Mouse (Mus musculus) testis, adult 2 months (tissue): ENCODE measurements around the gene AC109138.7. TPM values are rescaled to one million over a fixed set of nuclear protein-coding genes. Genes with fewer than 3 reads are reported as not detected.

Experiments
- H3K27ac ChIP-seq: fragments of 200-500 bp; 2 replicates; pipeline ENCODE4 v1.5.1; 2012; ENCODE audit warnings: low read depth, low read length; ENCODE audit not compliant: control insufficient read depth, insufficient read depth
- H3K27me3 ChIP-seq: fragments of 200-500 bp; 2 replicates; pipeline ENCODE4 v1.6.1; 2012; ENCODE audit warnings: mild to moderate bottlenecking, low read length, moderate library complexity; ENCODE audit not compliant: control insufficient read depth, insufficient read depth
- H3K36me3 ChIP-seq: fragments of 200-500 bp; 2 replicates; pipeline ENCODE4 v1.6.1; 2012; ENCODE audit warnings: mild to moderate bottlenecking, low read length; ENCODE audit not compliant: control insufficient read depth, insufficient read depth
- H3K4me1 ChIP-seq: fragments of 200-500 bp; 2 replicates; pipeline ENCODE4 v1.6.1; 2012; ENCODE audit warnings: low read length; ENCODE audit not compliant: control insufficient read depth, insufficient read depth
- H3K4me3 ChIP-seq: fragments of 200-500 bp; 2 replicates; pipeline ENCODE4 v1.5.1; 2012; ENCODE audit warnings: low read depth, mild to moderate bottlenecking, low read length, moderate library complexity, mixed read lengths; ENCODE audit not compliant: control insufficient read depth
- CTCF ChIP-seq: fragments of 200-500 bp; IDR thresholded peaks from 2 replicates; pipeline ENCODE4 v1.5.1; 2012; ENCODE audit warnings: low read depth, mild to moderate bottlenecking, inconsistent platforms, low read length, moderate library complexity; ENCODE audit not compliant: control insufficient read depth, insufficient read depth, insufficient replicate concordance
- POLR2A ChIP-seq: fragments of 200-500 bp; IDR thresholded peaks from 2 replicates; pipeline ENCODE4 v1.6.1; 2012; ENCODE audit warnings: low read depth, mild to moderate bottlenecking, inconsistent platforms, low read length, moderate library complexity; ENCODE audit not compliant: control insufficient read depth
- polyA plus RNA-seq: library from polyadenylated mRNA; depleted of rRNA; stranded (reverse); fragments of >200 nt; gene quantifications from 2 replicates; pipeline ENCODE4 v1.2.3, GENCODE M21; 2012

The AC109138.7 gene
- polyA plus RNA-seq, 1 experiment, result 3.0 TPM

DNA sequence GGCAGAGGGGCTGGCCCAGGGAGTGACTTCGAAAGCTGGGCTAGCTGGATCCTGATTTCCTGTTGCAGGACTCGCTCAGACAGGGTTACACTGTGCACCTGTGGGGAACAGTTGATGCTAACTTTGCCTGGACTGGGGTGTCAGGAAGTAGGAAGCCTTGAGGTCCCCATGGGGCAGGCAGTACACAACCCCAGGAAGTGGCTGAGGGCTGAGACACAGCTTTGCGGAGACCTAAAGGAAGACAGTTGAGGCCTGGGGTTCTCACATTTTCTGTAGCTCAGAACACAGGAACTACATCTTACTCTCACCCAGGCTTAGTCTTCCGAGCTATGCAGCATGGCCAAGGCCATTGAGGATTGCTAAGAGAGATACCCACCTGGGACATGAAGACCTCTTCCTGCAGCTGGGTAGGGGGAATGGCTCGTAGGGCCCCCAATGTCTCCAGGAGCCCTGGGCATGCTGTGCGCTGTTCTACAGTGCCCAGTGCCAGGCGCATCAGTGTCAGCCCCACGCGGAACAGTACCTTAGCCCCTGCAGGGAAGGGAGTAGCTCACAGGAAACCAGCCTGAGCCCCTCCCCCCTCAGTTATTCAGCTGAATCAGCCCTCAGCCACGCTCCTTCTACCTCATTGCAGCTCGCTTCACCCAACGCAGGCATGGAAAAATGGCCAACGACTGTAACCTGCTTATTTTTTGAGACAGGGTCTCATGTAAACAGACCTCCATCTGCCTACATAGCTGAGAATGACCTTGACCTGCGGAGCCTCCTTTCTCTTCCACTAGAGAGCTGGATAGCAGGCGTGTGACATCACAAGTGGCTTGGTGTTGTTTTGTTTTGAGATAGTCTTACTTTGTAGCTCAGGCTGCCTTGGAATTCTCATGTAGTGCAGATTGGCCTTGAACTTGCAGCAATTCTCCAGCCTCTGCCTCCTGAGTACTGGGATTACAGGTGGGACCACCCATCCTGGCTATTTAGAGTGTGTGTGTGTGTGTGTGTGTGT is 28.9 kb upstream of the AC109138.7 start:
- Histone ChIP-seq H3K36me3 (no peaks in the 10 kb centered on the region), H3K27ac (0 out of 2 replicates have a peak overlapping the region, but pooled peaks have one; percentile 7), H3K4me3 (no peak overlapping the region), H3K4me1 (0 out of 2 replicates have a peak, but pooled peaks cover 2% of the 10 kb centered on the region), H3K27me3 (no peaks in the 10 kb centered on the region)
- TF ChIP-seq CTCF (no peak), POLR2A (no peak)

DNA sequence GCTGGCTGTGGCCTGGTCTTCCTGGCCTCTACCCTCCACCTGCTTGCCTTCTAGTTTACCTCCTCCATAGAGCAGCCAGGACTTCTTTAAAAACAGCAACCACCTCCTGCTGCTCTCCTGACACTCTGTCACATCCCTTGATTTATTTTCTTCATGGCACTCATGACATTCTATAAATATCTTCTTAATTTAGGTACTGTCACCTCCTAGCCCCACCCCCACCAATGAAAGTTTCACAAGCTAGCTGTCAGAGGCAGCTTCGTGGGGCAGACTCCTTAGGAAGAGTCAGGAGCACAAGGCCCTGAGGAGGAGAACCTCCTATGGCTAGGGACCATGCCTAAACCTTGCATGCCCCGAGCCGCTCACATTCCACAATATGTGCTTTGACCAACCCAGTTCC is 26.9 kb upstream of the AC109138.7 start:
- H3K27me3 ChIP-seq, result no peaks in the 10 kb centered on the region
- H3K4me1 ChIP-seq, result peaks cover 7% of the 10 kb centered on the region
- no peak overlapping the region for H3K27ac ChIP-seq
- no peak overlapping the region for H3K4me3 ChIP-seq
- TF ChIP-seq CTCF, result no peak
- TF ChIP-seq POLR2A, result no peak
- no peaks in the 10 kb centered on the region for H3K36me3 ChIP-seq

DNA sequence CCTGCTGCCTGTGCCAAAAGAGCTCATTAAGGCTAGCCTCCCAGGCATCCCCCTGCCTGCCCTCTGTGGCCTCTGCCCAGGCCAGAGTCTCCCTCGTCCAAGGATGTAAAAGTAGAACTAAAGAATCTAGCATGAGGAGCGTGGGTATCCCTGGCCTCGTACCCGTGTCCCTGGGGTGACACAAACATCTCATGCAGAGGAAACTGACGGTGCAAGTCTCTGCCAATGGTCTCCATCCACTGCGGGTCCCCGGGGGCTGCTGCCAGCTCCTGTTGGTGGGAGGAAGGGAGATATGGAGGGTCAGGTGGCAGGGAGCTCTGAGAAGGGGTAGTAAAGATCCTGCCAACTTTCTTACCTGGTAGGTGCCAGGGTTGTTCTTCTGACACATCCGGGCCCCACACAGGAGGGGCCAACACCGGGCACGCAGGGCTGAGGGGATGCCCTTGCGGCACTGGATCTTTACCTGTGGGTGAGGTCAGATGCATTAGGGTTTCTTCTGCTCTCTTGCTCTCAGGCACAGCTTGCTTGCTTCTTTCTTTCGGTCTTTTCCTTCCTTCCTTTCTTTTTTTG is 25.0 kb upstream of the AC109138.7 start:
- Histone ChIP-seq H3K27me3 (no peaks in the 10 kb centered on the region), H3K4me3 (no peak overlapping the region), H3K4me1 (peaks cover 13% of the 10 kb centered on the region), H3K27ac (no peak overlapping the region), H3K36me3 (no peaks in the 10 kb centered on the region)
- no peak for TF ChIP-seq POLR2A
- TF ChIP-seq CTCF, result no peak

DNA sequence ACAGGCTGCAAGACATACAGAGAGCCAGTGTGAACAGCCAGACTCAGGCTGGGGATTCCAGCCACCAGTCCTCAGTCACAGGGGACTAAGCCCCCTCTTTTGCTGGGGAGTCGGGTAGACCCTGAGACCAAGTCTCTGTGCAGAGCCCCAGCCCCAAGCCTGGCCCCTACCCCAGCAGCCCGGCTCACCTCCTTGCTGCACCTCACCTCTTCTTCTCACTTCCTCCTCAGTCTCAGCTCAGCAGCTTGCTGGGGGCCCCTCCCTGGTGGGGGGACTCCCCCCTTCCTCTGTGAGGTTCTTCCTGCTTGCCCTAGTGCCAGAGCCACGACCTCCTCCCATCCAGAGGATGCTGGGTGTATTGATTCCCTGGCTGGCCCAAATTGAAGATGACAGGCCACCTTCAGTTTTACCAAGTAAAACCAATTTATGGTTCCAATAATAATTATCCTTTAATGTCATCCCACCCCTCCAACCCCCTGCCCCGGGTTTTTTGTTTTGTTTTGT is 23.3 kb upstream of the AC109138.7 start, which contains the start of gene Tbc1d10c:
Gene Tbc1d10c (minus strand): TSS at position 454 of the 504 bp plus-strand sequence.
- Histone ChIP-seq H3K4me3 (peak within 1 kb of the TSS; percentile 91), H3K27me3 (no peaks in the 10 kb centered on the region), H3K4me1 (peaks cover 11% of the 10 kb centered on the region), H3K27ac (peak within 1 kb of the TSS; percentile 75), H3K36me3 (no peaks in the 10 kb centered on the region)
- no peak for TF ChIP-seq POLR2A
- no peak for TF ChIP-seq CTCF

DNA sequence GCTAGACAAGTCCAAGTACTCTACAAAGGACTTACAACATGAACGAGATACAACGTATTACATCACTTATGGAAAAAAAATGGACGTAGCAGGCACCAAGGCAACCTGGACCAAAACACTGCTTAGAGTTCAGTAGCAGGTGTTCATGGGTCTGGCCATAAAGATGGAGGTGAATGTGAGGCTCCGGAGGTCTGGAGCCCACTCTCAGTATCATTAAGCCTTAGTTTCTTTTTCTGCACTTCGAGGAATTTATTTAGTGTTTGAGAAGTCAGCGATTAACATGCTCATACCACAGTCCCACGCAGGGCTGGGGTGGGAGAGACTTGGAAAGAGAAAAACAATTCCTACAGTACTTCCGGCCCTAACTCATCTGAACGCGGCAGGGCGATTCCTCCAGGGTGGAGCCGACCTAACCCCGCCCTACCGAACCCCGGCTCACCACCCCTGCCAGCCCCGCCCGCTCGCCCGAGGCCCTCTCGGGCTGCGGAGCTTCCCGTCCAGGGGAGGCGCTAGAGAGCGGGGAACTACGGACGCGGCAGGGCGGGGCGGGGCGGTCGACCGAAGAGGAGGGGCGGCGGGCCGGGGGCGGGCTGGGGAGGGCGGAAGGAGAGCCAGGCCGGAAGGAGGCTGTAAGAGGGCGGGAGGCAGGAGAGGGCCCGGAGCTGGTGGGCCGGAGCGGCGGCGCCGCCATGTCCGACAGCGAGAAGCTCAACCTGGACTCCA is 22.5 kb upstream of the AC109138.7 start, which contains the start of gene Ppp1ca:
Gene Ppp1ca (plus strand): TSS at position 538 of the 723 bp plus-strand sequence.
- peak; percentile 62 for TF ChIP-seq CTCF
- peak; percentile 76 for TF ChIP-seq POLR2A
- Histone ChIP-seq H3K27me3 (no peaks in the 10 kb centered on the region), H3K27ac (peak within 1 kb of the TSS; percentile 75), H3K4me3 (peak within 1 kb of the TSS; percentile 91), H3K4me1 (peaks cover 11% of the 10 kb centered on the region), H3K36me3 (no peaks in the 10 kb centered on the region)

DNA sequence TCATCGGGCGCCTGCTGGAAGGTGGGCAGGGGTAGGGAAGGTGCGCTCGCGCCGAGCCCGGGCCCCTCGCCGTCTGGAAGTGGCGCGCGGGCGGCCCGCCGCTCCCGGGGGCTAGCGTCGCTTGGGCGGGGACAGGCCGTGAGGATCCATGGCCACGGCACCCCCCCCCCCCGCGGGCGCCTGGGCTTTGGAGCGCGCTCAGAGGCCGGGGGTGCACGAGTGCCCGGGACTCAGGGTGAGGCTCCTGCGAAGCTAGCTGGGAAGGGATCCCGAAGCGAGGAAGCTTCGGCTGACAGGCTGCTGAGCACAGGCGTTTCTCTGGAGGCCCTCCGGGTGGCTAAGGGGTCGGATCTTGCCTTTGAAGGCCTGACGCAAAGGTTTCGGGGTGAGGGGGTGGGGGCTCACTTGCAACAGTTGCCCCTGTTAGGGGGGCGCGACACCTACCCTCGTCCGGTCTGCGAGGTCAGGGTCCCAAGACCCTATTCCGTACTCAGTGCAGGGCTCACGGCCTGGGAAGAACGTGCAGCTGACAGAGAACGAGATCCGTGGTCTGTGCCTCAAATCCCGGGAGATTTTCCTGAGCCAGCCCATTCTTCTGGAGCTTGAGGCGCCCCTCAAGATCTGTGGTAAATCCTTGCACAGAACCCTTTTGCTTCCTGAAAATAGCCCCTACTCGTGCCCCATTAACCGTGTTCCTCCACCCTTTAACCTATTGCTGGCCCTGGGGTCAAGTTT is 21.7 kb upstream of the AC109138.7 start:
- H3K4me3 ChIP-seq, result peak overlapping the region; percentile 91
- H3K27me3 ChIP-seq, result no peaks in the 10 kb centered on the region
- H3K4me1 ChIP-seq, result peaks cover 11% of the 10 kb centered on the region
- H3K27ac ChIP-seq, result peak overlapping the region; percentile 75
- no peak for TF ChIP-seq CTCF
- no peak for TF ChIP-seq POLR2A
- H3K36me3 ChIP-seq, result no peaks in the 10 kb centered on the region

DNA sequence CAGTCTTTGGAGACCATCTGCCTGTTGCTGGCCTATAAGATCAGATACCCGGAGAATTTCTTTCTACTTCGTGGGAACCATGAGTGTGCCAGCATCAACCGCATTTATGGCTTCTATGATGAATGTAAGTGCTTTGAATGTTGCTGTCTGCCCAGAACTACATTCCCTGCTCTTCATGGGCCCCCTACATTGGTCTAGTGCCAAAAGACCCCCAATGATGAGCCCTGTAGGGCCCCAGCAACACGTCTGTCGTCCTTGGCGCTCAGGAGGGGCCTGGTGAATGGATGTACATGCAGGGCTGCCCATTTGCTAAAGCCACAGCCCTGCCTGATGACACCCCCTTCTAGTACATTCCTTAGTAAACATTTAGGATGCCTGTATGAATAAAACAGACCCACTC is 21.0 kb upstream of the AC109138.7 start:
- H3K27ac ChIP-seq, result no peak overlapping the region
- H3K4me3 ChIP-seq, result no peak overlapping the region
- no peak for TF ChIP-seq POLR2A
- no peak for TF ChIP-seq CTCF
- no peaks in the 10 kb centered on the region for H3K27me3 ChIP-seq
- peaks cover 11% of the 10 kb centered on the region for H3K4me1 ChIP-seq
- no peaks in the 10 kb centered on the region for H3K36me3 ChIP-seq
